Mouse (Mus musculus) heart, postnatal 14 days (tissue): ENCODE data around the gene Ugt2b37. TPM values are rescaled to one million over a fixed set of nuclear protein-coding genes. Genes with fewer than 3 reads are reported as not detected.
"Not testable (repeated sequence)": the region's sequence is repeated elsewhere in the genome, so short reads cannot be mapped to it uniquely, and the experiment has no call there.

Experiments
- DNase-seq, 2 experiments: peaks; one replicate each; pipeline ENCODE4 v3.0.0; 2021 to 2022
- intact Hi-C: fragments of 180-260 bp; cut with DNase I; formaldehyde crosslinking; loops from one replicate; pipeline ENCODE4 v1.15.1; 2025
- long read RNA-seq, 2 experiments: library from polyadenylated mRNA; stranded (forward); transcript quantifications; one replicate each; pipeline ENCODE4 v2.0.0; 2021
- total RNA-seq, 2 experiments: library from RNA; stranded (reverse); gene quantifications; 2 replicates each; pipeline ENCODE4 v1.2.3; 2021

Ugt2b37 gene
- total RNA-seq: not detected
- long read RNA-seq, experiment 1: 0 reads
- long read RNA-seq, experiment 2: 0 reads

DNA sequence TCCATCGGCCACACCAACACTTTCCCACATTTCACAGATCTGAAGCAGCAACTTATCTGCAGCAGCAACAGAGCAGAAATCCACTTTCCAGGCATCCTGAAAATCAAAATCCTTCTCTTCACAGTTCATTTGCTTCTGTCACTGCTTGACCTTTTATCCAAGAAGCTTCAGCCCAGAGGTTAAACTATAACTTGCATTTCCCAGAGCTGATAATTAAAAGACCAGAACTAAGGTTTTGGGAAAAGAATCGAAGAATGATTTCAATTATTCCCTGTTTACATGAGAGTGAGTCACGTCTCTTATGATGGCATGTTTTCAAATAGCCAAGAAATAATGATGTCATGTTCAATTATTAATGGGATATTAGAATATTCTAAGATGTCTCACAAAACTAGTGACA lies at the start of gene Ugt2b37:
Gene Ugt2b37, minus strand, starts transcription at position 129 of the 400 bp plus-strand sequence.
- intact Hi-C loops, DNase-seq: not testable (repeated sequence)

DNA sequence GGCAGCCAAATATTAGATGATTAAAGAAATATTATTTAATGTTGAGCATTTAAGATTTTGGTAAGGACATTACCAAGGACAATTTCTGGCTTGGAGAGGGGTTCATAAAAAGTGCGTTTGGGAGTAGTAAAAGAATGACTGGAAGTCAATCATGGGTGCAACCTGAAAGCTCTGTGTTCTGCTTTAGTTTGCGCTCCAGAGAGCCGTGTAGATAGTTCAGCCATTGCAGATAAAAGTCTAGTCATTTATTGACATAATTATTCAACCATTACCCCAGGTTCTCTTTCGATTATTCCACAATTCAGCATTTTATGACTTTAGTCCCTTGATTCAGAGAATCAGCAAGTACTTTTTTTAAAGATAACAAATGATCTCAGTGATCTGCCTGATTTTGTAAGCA lies 31.6 kb upstream of the Ugt2b37 start:
- DNase-seq: not testable (repeated sequence)

DNA sequence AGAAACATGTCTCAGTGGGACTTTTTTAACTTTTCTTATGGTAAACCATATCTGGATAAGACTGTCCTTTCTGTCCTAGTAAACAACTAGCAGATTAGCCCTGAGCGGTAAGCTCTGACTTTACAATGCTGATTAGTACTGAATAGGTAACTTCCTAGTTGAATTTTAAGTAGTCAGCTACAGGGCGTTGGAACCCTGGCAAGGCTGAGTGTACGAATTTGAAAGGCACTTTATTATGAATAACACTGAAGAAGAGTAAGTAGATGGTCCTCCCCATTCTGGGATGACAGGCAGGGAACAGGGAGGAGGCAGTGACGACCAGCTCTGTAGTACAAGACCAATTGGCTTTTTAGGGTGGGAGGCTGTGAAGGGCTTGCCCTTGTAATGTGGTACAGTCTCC lies 21.4 kb upstream of the Ugt2b37 start:
- intact Hi-C loops, DNase-seq: not testable (repeated sequence)

More for the DNA sequence above, 31.6 kb upstream of the Ugt2b37 start:
- intact Hi-C loops: not testable (repeated sequence)

DNA sequence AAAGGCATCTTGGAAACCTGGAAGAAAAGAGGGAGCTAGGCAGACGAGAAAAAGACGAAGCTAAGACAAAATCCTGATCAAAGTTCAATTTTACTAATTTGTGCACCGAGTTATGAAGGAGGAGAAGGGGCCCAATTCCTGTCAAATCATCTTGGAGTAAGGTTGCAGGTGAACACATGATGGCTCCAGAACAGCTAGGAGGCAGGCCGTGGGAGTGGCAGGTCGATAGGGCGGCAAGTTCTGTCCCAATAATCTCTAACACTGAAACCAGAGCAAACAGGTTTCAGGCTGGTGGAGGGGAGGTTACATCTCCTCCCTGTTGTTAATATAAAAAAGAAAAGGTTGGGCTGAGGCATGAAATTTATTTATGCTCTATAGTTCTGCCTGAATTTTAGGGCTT lies 21.0 kb upstream of the Ugt2b37 start:
- intact Hi-C loops: no loop called here
- no peak for DNase-seq

DNA sequence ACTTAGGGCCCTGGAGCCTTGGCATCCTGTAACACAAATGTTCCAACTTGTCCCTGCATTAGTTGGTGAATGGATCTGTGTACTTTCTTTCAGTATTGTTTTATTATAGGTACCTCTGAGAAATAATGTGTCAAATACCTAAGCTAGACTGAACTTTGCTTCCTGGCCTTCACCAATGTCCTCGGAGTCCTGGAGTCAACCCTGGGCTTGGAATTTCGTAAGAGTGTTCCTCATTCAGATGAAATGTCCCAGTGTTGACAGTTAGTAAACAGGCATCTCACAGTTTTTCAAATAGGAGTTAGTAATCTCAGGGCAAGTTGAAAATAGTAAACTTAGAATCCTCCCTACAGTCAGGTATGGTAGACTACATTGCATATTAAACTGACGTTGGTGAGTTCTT lies 1.2 kb upstream of the Ugt2b37 start:
- intact Hi-C loops: no loop called here
- DNase-seq: no peak

DNA sequence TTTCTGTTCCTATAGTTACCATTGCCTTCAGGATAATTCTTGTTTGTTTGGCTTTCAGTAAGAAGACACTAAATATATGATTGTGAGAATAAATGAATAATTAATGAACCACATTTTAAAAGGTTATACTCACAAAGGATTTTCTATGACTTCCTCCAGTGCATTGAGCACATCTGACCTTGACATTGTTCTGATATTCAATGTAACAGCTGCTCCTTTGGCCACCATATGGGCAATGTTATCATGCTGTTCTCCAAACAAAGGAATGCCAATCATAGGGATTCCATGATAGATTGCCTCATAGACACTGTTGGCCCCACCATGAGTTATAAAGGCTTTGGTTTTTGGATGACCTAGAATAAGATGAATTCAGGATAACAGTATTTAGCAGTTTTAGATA lies 12.5 kb downstream of the Ugt2b37 start:
- DNase-seq, intact Hi-C loops: not testable (repeated sequence)

DNA sequence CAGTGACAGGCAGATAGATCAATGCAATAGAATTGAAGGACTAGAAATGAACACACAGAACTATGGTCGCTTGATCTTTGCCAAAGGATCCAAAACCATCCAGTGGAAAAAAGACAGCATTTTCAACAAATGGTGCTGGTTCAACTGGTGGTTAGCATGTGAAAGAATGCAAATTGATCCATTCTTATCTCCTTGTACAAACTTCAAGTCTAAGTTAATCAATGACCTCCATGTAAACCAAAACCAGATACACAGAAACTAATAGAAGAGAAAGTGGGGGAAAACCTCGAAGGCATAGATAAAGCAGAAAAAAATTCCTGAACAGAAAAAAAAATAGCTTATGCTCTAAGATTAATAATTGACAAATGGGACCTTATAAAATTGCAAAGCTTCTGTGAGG lies 58.2 kb downstream of the Ugt2b37 start:
- DNase-seq, intact Hi-C loops: not testable (repeated sequence)

Other genes with a start within 250 kb of the Ugt2b37 start
- gene Ugt2b36, start 162.2 kb downstream of the Ugt2b37 start, total RNA-seq: not detected
- gene Ugt2b5, start 114.5 kb downstream of the Ugt2b37 start, total RNA-seq: not detected
- gene Ugt2a3, start 82.4 kb upstream of the Ugt2b37 start, total RNA-seq: not detected
- gene Ugt2b38, start 169.4 kb upstream of the Ugt2b37 start, total RNA-seq: not detected
- not detected for gene Ugt2a2, start 227.5 kb upstream of the Ugt2b37 start, total RNA-seq
- gene Gm43638, start 232.0 kb upstream of the Ugt2b37 start, total RNA-seq: not detected
- not detected for gene Ugt2a1, start 236.1 kb upstream of the Ugt2b37 start, total RNA-seq